Mouse (Mus musculus) granulocyte monocyte progenitor cell, adult 5-6 weeks (primary cell): ENCODE measurements around the gene Nectin1. TPM values are rescaled to one million over a fixed set of nuclear protein-coding genes. Genes with fewer than 3 reads are reported as not detected.

ENCODE experiments used
- ATAC-seq: replicated peaks from 2 replicates; pipeline ENCODE4 v1.8.0; 2016; ENCODE audit warnings: mild to moderate bottlenecking, moderate TSS enrichment, inconsistent platforms; ENCODE audit not compliant: poor library complexity, severe bottlenecking
- total RNA-seq, 2 experiments: library from RNA; stranded (forward) in 1 of 2; stranded (reverse) in 1 of 2; fragments of 200-712, 200-1000 nt in 1 of 2; fragments of >200 nt in 1 of 2; fragmentation: Nextera tagmentation in 1 of 2; gene quantifications; 2 replicates each; pipeline ENCODE4 v1.2.3; 2014 to 2017

Gene Nectin1
- total RNA-seq, 2 experiments from 2014 or later = 0.31 to 0.52 TPM

DNA sequence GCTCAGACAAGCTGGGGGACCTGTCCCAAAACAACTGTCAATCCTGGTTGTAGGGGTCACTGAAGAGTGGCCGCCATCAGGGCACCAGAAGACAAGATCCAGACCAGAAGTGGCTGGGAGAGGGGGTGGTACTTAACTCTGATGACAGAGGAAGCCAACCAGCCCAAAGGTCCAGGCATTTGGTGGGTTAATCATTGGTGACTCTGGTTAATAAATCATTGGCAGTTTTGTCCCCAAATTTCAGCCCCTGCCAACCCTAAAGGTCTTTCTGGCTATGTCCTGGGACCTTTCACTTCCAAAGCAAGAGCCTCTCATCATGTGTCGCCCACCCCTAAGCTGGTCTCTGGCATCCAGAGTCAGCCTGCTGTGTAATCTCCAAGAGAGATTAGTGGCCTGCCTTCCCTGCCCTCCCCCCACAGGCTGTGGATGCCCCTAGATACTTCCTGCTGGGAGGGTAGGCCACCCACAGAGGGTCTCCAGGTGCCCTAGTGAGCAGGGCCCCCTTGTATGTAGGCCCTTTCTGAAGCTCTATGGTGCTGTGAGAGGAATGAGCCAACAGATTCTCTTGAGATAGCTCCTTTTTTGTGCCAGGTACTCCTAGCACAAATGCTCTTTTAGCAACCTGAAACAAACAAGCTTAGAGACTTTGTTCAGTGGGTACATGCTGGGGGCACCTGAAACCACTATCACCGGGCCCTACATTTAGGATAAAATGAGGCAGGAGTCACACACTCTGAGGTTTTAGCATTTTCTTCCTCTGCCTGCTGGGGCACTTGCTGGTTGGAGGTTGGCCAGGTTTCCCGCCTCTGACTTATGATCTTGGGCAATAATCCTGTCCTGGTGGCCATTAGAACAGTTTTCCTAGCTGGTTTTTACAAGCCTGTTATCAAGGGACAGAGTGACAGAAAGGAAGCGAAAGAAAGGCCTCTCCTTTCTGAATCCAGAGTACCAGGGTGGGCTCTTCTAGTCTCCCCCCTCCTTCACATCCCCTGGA is 14.5 kb downstream of the Nectin1 start:
- no peak for ATAC-seq

DNA sequence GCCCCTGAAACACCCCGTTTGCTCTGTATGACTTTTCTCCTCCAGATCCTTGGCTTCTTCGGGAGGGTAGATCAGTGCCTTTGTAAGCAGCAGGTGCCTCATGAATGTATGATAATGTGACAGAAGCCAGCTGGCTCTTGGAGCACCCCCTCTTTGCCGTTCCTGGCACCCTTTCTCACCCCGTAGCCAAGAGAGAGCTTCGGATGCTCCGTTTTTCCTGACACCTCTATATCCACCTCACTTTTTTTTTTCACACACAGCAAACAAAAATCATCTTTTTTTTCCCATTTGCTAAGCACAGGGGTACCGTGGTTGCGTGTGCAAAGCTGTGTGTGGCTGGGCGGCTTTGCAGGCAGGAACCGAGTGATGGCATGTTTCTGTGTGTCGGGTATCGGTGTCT is 16.3 kb downstream of the Nectin1 start:
- no peak for ATAC-seq

DNA sequence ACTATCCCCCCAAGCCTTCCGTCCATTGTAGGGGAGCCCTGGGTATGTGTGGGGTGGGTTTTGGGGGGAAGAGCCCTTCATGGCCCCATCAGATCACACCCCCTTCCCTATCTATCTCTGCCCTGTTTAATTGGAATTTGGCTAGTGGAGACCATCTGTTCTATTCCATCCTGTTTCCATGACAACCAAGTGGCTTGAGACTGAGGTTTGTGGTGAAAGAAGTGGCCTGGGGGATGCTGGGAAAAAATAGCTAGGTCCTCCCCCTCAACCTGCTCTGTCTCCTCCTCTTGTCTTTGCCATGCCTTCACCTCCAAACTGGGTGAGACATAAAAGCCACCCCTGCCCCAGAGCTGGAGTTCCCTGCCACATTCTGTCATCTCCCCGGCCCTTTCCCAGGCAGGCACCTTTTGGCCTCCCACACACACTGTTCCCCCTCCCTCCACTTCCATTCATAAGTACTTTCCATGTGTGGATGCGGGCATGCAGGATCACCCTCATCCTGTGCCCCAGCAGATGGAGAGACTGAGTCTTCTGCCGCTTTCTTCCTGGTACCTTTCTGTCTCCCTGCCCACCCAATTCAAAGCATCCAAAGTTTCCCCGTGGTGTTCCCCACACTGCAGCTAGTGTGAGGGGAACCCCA is 17.5 kb downstream of the Nectin1 start:
- no peak for ATAC-seq

DNA sequence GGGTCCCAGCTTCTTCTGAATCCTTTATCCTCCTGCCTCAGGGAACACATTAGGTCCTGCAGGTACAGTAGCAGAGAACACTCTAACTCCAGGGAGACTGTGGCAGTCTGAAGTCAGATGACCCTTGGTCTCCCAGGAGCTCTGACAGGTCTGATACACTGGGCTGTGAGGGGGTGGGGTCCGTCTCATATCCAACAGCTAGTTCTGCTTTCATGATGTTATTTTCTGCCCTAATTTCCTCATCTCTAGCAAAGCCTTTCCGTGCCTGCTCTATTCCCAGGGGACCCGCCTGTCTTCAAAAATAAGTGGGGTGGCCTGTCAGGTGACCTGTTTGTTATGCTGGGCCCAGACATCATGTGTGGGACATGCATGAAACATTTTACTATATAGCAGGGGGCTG is 18.2 kb downstream of the Nectin1 start:
- ATAC-seq = 0 out of 2 replicates have a peak, but pooled peaks have one; percentile 22

DNA sequence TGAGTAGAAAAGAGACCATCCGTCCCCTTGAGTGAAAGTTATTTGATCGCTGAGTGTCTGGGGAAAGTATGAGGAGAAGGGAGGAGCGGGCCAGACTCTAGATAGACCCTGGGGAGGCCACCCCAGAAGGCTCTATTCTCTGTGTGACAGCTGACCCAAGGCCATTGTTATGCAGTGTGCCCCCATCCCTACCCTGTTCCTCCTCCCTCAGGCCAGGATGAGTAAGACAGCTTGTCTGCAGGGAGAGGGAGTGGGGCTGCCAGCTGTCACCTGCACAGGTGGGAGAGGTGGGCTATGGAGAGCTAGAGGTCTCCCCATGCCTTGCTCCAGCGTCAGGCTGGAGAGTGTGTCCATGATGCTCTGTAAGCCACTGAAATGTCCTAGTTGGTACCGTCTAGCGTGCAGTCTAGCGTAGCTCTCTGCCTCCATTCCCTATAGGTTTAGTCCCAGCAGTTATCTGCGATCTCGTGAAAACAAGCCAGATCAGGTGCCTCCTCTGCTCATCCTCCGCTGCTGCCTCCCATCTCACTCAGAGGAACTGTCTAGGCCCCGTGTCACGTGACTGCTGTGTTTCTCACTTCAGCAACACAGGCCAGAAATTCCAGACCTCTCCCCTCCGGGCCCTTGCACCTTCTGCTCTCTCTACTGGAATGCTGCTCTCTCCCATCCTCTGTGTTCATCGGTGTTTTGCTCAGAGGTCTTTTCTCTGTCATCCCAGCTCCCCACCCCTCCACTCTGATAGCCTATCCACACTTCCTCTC is 21.8 kb downstream of the Nectin1 start:
- no peak for ATAC-seq

DNA sequence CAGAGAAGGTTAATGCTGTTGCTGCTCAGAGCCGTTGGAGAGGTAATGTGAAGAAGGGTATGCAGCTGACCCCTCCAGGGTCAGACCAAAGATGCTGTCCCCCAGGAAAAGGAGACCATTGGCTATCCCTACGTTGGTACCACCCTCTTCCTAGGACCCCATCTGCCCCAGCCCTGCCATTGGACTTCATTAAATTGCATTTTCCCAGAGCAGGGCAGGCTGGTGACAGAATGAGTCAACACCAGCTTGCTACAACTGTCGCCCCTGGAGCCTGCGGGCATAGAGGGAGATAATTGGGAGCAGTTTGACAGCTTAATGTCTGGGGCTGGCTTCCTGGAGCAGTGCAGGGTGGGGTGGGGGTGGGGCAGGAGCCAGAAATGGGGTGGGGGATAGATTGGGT is 25.0 kb downstream of the Nectin1 start:
- no peak for ATAC-seq

DNA sequence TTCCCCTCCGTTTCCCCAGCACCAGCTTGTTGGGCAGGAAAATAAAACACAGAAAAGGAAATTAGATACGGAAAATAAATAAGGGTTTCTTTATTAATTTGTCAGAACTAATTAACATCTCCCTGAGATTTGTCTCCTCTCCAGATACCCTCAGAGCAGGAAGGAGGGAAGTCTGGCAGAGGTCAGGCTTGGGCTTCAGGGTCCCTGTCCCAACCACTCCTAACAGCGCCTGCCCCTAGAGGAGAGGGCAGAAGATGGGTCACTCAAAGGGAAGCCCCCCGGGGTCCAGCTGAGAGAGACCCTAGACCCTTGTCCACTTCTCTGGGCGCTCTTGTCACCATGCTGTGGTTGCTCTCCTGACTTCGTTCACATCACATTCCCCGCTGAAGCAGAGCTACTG is 25.4 kb downstream of the Nectin1 start:
- ATAC-seq = no peak

DNA sequence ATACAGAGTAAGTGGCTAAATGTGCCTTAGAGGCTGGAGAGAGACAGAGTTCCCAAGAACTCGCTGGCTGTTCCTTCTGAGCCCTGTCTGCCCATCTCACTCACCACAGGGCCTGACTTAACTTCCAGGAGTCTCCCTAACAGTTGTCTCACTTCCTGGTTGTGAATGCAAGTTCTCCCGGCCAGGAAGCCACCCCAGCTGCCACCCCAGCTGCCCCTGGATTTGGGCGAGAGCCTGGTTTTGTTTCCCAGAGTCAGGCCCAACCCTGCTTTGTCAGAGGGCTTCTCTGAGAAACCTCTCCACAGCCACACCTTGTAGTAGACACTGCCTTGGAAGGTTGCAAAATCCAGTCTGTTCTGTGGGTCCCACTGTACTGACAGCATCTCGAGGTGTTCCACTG is 26.2 kb downstream of the Nectin1 start:
- no peak for ATAC-seq

DNA sequence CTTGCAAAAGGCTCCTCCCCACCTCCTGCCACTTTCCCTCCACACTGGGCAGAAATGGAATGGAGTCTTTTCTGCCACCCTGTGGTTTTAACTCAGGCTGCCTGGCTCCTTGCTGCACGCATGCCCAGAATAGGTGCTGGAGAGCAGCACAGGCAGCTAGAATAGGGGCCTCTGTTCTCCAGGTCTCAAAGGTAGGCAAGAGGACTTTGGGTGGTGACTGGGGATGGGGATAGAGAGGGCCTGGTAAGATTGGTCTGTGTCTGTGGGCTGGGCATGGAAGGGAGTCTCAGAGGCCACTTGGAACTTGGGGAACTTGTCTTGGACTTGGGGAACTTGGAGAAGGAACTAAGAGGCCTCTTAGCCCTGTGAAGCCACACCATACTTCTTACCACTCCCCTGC is 27.3 kb downstream of the Nectin1 start:
- ATAC-seq = no peak

DNA sequence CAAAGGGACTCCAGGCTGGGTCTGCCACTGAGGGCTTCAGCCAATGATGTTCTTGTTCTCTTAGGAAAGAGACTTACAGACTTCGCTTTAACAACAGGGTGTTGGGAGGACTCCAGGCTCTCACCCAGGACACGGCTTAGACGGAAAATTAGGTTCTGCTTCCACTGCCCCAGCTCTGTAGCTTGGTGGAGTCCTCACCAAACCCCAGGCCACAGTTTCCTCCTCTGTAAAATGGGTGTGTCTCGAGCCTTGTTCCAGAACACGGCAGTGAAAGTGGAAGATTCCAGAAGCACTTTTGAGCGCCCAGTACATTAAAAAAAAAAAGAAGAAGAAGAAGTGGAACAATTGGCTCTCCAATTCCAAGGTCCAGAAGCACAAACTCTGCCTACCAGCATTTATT is 28.7 kb downstream of the Nectin1 start:
- ATAC-seq = no peak

DNA sequence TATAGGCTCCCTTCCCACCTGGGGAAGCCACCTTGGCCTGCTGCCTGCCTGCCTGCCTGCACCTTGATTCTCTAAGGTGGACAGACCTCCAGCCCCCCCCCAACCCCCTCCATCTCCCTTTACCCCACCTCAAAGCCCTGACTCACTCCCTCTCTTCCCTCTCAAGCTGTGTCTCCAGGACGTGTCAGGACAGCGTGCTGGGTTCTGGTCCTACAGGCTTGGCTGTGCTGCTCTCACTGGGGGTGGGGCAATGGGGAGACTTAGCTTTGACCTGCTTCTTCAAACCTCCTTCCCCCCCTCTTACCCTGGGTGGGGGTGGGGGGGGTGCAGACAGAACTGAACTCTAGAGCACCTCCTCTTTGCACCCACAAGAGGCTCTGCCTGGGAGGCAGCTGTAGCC is 29.7 kb downstream of the Nectin1 start:
- ATAC-seq = no peak

DNA sequence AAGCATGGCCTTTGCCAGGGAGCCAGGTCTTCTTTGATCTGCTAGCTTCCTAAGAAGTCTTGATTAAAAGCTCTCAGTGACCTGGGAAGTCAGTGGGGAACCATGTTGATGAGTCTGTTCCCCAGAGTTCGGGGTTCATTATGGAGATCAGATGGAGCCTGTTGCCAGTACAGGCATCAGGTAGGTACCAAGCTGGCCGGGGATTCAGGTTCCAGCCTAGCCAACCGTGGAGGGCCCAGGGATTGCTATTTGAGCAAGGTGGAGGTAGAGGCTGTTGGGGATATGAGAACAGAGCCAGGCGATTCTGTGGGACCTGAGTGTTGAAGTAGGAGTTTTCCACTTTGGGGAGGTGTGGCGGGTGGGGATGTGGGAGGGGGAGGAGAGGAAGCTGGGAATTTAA is 30.6 kb downstream of the Nectin1 start:
- ATAC-seq = no peak

DNA sequence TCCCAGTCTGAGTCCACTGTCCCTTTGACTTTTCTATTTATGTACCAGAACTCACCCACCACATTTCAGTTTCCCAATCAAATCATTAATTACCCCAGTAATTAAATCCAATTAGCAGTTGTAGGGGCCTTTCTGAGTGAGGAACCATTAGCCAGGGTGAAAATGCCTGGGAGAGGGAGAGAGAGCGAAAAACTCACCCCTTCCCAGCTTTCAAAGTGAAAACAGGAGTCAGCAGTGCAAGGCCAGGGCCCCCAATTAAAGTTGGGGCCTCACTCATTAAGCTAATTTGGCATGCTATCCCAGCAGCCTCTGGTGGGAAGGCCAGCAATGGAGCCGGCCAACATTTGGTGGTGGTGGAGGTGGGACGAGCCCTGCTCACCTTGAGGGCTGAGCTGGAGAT is 32.4 kb downstream of the Nectin1 start:
- ATAC-seq = no peak

DNA sequence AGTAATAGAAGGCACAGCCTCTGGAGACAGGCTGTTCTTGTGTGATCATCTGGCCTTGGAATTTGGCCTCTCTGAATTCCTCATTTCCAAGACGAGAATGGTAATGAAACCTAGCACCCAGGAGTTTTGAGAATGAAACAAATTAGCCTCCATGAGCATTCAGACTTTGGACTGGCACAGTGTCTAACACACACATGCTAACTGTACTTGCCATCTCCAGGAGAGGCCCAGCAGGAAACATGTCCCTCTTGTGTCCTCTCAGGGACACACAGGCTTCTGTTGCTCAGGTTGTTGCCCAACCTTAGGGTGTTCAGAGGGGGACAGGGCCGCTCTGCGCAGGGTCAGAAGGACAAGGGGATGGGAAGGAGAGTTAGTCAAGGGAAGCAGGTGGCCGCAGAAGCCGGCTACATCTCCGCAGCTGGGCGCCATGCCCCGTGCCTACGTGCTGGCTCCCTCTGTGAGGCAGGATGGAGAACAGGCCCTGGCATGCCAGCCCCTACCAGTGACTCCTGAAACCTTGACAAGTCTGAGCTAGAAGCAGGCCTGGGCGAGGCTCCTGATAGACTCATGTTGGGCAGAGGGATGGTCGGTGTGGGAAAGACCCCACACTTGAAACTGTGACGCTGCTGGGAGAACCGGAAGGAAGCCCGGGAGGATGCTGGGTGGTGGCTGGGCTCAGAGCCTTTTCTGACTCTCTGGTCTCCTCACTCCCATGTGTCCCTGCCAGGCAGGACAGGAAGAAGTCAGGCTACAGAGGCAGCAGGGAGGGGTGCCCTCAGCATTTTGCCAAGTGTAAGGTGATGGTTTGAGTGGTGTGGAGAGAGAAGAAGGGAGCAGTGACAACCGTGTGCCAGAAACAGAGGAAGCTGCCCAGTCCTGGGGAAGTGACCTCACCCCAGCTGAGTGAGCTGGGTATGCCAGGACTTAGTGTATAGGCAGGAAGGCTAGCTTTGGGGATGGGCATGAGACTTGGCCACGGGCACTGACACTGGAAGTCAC is 33.9 kb downstream of the Nectin1 start:
- ATAC-seq = no peak

DNA sequence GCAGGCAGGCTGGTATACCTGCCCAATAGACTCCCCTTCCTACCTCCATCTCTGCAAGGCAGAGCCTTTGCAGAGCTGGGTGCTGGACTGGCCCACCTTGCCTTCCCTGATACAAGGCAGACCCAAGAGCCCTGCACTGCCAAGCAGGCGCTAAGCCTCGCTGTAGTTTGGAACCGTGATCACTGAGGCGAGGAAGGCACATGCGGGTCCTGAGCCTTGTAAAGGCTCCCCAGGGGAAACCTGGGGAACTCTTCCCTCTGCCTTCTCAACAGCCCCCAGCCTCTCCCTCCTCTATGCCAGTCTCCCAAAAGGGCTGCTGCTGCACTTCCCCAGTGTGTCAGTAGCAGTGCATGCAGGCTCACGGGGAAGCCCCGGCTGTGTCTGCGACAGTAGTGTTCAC is 37.1 kb downstream of the Nectin1 start:
- ATAC-seq = no peak

DNA sequence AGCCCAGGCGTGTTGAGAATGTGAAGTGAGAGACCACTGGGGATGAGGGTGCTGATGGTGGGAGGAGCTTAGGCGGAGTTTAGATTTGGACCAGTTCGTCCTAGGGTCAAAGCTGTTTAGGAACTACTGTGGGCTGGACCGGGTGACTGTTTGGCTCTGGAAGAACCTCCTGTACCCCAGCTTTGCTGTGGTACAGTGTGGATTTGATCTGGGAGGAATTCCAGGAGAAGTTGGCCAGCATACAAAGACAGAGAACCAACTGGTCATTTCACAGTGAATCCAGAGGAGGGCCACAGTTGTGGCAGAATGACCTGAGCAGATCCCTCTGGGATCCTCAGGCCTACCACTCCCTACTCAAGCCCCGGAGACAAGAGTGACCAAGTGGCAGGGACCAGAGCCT is 38.6 kb downstream of the Nectin1 start:
- no peak for ATAC-seq

DNA sequence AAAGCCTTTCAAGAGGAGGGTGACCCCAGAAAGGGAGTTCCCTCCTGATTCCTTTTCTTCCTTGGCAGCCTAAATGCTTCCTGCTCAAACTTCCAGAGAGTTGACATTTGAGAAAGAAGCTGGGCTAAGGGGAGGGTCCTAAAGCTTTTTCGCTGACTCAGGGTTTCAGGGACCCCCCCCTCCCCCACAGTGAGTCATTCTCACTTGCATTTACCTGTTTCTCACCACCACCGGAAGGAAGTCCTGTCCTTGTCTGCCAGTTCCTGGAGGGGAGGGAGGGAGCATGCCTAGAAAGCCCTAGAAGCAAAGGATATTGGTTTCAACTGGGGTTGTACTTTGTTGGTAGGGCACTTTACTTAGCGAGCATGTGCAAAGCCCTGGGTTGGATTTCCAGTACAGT is 40.2 kb downstream of the Nectin1 start:
- ATAC-seq = no peak

DNA sequence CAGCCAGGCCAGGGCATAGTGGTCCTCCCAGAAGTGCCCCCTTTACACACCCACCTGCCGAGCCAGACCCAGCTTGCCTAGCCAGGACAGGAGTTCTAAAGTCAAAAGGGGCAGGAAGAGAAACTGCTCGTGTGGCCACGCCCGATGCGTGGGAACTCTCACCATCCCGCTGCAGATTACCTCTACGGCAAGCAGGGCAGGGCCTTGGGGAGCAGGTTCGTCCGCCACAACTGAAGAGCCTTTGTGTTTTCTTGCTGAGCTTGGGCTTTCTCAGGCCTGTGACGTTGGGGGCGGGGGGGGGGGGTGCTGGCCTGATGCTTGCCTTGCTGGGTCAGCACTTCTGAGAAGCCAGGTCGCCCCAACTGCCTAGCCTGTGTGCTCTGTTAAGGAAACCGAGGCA is 41.1 kb downstream of the Nectin1 start:
- ATAC-seq = no peak

DNA sequence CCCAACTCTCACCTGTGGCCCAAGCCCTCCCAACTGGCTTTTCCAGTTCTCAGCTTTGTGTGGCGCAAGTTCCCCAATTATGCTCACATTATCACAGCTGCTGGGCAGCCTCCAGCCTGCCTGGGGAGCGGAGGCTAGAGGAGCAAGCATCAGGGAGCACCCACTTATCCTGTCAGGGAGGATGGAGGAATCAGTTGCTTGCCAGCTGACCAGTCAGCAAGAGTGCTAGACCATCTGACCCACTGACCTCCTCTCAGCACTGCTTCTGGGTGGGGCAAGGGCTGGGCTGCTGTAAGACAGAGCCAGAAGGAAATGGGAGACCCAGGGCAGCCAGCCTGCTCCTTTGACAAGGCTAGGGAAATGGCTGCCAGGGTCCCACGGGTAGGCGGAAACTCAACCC is 43.8 kb downstream of the Nectin1 start:
- no peak for ATAC-seq

DNA sequence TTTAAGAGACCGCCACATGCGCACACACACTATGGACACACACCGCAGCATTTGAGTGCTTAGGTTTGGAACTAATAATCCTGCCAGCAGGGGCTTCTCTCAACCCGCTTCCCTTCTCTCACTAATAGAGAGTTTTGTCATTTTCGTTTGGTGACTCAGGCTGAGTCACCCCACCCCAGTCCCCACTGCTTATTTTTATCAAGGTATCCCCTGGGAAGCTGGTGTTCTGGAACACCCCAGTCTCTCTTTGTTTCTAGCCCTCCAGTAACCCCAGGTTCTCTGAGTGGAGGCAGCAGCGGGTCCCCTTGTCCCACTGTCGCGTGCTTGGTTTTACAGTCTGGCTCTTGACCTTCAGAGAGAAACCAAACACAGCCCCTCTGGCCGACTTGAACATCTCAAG is 48.9 kb downstream of the Nectin1 start:
- no peak for ATAC-seq
